Mouse (Mus musculus): ENCODE data around the gene Slco3a1. TPM values are rescaled to one million over a fixed set of nuclear protein-coding genes. Genes with fewer than 3 reads are reported as not detected.

Slco3a1 gene
- polyA plus RNA-seq, 1 experiment from 2014 or later, result 11.2 TPM

- Histone ChIP-seq H3K4me2 (replicated peaks) (no peak overlapping the region), H3K9ac (no peak overlapping the region), H3K36me3 (no peaks in the 10 kb centered on the region), H3K27me3 (peaks cover 1% of the 10 kb centered on the region), H3K4me3 (no peak overlapping the region), H3K4me1 (0 out of 2 replicates have a peak, but pooled peaks cover 6% of the 10 kb centered on the region), H3K27ac (no peak overlapping the region), H3K9me3 (no peaks in the 10 kb centered on the region)
- WGBS, result 85% methylated on average over 6 of the region's 6 CpGs
- ATAC-seq (ENCODE audit: low FRiP score, low read depth), result no peak
These were observed 7.9 kb downstream of the Slco3a1 start for GRCm38 (mm10) chr7:74546691-74547090.

GRCm38 (mm10) chr7:74545498-74545990, 9.0 kb downstream of the Slco3a1 start:
- H3K9me3 ChIP-seq, result no peaks in the 10 kb centered on the region
- no peaks in the 10 kb centered on the region for H3K27me3 ChIP-seq
- ATAC-seq (ENCODE audit: low FRiP score, low read depth), result no peak
- H3K27ac ChIP-seq, result no peak overlapping the region
- H3K4me3 ChIP-seq, result no peak overlapping the region
- no peak overlapping the region for H3K4me2 ChIP-seq (replicated peaks)
- no peaks in the 10 kb centered on the region for H3K36me3 ChIP-seq
- H3K4me1 ChIP-seq, result 0 out of 2 replicates have a peak, but pooled peaks cover 6% of the 10 kb centered on the region
- 76% methylated on average over 6 of the region's 6 CpGs for WGBS
- H3K9ac ChIP-seq, result no peak overlapping the region

- Histone ChIP-seq H3K4me2 (replicated peaks) (no peak overlapping the region), H3K9ac (no peak overlapping the region), H3K36me3 (no peaks in the 10 kb centered on the region), H3K4me3 (no peak overlapping the region), H3K9me3 (no peaks in the 10 kb centered on the region), H3K27me3 (no peaks in the 10 kb centered on the region), H3K27ac (no peak overlapping the region), H3K4me1 (0 out of 2 replicates have a peak, but pooled peaks cover 6% of the 10 kb centered on the region)
- ATAC-seq (ENCODE audit: low FRiP score, low read depth), result no peak
- 67% methylated on average over 7 of the region's 7 CpGs for WGBS
These were observed 10.3 kb downstream of the Slco3a1 start for GRCm38 (mm10) chr7:74544306-74544705.

GRCm38 (mm10) chr7:74541958-74542357, 12.6 kb downstream of the Slco3a1 start:
- H3K9ac ChIP-seq, result no peak overlapping the region
- no peaks in the 10 kb centered on the region for H3K9me3 ChIP-seq
- WGBS, result 39% methylated on average over 4 of the region's 4 CpGs
- no peaks in the 10 kb centered on the region for H3K27me3 ChIP-seq
- H3K4me1 ChIP-seq, result 0 out of 2 replicates have a peak, but pooled peaks cover 3% of the 10 kb centered on the region
- no peak overlapping the region for H3K4me2 ChIP-seq (replicated peaks)
- no peaks in the 10 kb centered on the region for H3K36me3 ChIP-seq
- no peak overlapping the region for H3K27ac ChIP-seq
- no peak for ATAC-seq (ENCODE audit: low FRiP score, low read depth)
- H3K4me3 ChIP-seq, result no peak overlapping the region

GRCm38 (mm10) chr7:74540933-74541725, 13.5 kb downstream of the Slco3a1 start:
- Histone ChIP-seq H3K4me3 (no peak overlapping the region), H3K9ac (no peak overlapping the region), H3K4me2 (replicated peaks) (no peak overlapping the region), H3K9me3 (no peaks in the 10 kb centered on the region), H3K36me3 (no peaks in the 10 kb centered on the region), H3K27me3 (no peaks in the 10 kb centered on the region), H3K4me1 (0 out of 2 replicates have a peak, but pooled peaks cover 3% of the 10 kb centered on the region), H3K27ac (no peak overlapping the region)
- 92% methylated on average over 7 of the region's 7 CpGs for WGBS
- ATAC-seq (ENCODE audit: low FRiP score, low read depth), result no peak

- no peak for ATAC-seq (ENCODE audit: low FRiP score, low read depth)
- no peak overlapping the region for H3K9ac ChIP-seq
- H3K27ac ChIP-seq, result no peak overlapping the region
- no peak overlapping the region for H3K4me2 ChIP-seq (replicated peaks)
- WGBS, result 70% methylated on average over 4 of the region's 4 CpGs
- no peak overlapping the region for H3K4me3 ChIP-seq
- no peaks in the 10 kb centered on the region for H3K27me3 ChIP-seq
- no peaks in the 10 kb centered on the region for H3K9me3 ChIP-seq
- H3K36me3 ChIP-seq, result no peaks in the 10 kb centered on the region
- H3K4me1 ChIP-seq, result no peaks in the 10 kb centered on the region
These were observed 18.4 kb downstream of the Slco3a1 start for GRCm38 (mm10) chr7:74536186-74536585.

- H3K27ac ChIP-seq, result no peak overlapping the region
- no peaks in the 10 kb centered on the region for H3K36me3 ChIP-seq
- no peak overlapping the region for H3K4me3 ChIP-seq
- 0 out of 2 replicates have a peak, but pooled peaks cover 9% of the 10 kb centered on the region for H3K4me1 ChIP-seq
- H3K9me3 ChIP-seq, result no peaks in the 10 kb centered on the region
- H3K9ac ChIP-seq, result no peak overlapping the region
- no peaks in the 10 kb centered on the region for H3K27me3 ChIP-seq
- ATAC-seq (ENCODE audit: low FRiP score, low read depth), result no peak
- H3K4me2 ChIP-seq (replicated peaks), result no peak overlapping the region
- WGBS, result 85% methylated on average over 7 of the region's 7 CpGs
These were observed 23.0 kb downstream of the Slco3a1 start for GRCm38 (mm10) chr7:74531468-74532097.

GRCm38 (mm10) chr7:74529877-74530276, 24.7 kb downstream of the Slco3a1 start:
- H3K36me3 ChIP-seq, result no peaks in the 10 kb centered on the region
- WGBS, result 82% methylated on average over 2 of the region's 2 CpGs
- H3K27me3 ChIP-seq, result no peaks in the 10 kb centered on the region
- no peak overlapping the region for H3K4me3 ChIP-seq
- no peak overlapping the region for H3K4me2 ChIP-seq (replicated peaks)
- 0 out of 2 replicates have a peak, but pooled peaks cover 9% of the 10 kb centered on the region for H3K4me1 ChIP-seq
- H3K9me3 ChIP-seq, result no peaks in the 10 kb centered on the region
- ATAC-seq (ENCODE audit: low FRiP score, low read depth), result no peak
- H3K9ac ChIP-seq, result no peak overlapping the region
- no peak overlapping the region for H3K27ac ChIP-seq

GRCm38 (mm10) chr7:74529183-74529757, 25.3 kb downstream of the Slco3a1 start:
- H3K4me3 ChIP-seq, result no peak overlapping the region
- no peak for ATAC-seq (ENCODE audit: low FRiP score, low read depth)

GRCm38 (mm10) chr7:74528182-74528581, 26.4 kb downstream of the Slco3a1 start:
- H3K9me3 ChIP-seq, result no peaks in the 10 kb centered on the region
- 0 out of 2 replicates have a peak, but pooled peaks cover 9% of the 10 kb centered on the region for H3K4me1 ChIP-seq
- ATAC-seq (ENCODE audit: low FRiP score, low read depth), result no peak
- H3K4me3 ChIP-seq, result no peak overlapping the region
- no peak overlapping the region for H3K4me2 ChIP-seq (replicated peaks)
- no peaks in the 10 kb centered on the region for H3K36me3 ChIP-seq
- H3K27ac ChIP-seq, result no peak overlapping the region
- no peaks in the 10 kb centered on the region for H3K27me3 ChIP-seq
- no peak overlapping the region for H3K9ac ChIP-seq
- 88% methylated on average over 5 of the region's 5 CpGs for WGBS

More at GRCm38 (mm10) chr7:74529183-74529757, 25.3 kb downstream of the Slco3a1 start:
- no peak overlapping the region for H3K27ac ChIP-seq
- 52% methylated on average over 4 of the region's 4 CpGs for WGBS
- no peaks in the 10 kb centered on the region for H3K36me3 ChIP-seq
- 0 out of 2 replicates have a peak, but pooled peaks cover 9% of the 10 kb centered on the region for H3K4me1 ChIP-seq
- H3K27me3 ChIP-seq, result no peaks in the 10 kb centered on the region
- H3K9ac ChIP-seq, result no peak overlapping the region
- H3K9me3 ChIP-seq, result no peaks in the 10 kb centered on the region
- no peak overlapping the region for H3K4me2 ChIP-seq (replicated peaks)

- Histone ChIP-seq H3K27ac (no peak overlapping the region), H3K9ac (no peak overlapping the region), H3K36me3 (no peaks in the 10 kb centered on the region), H3K27me3 (no peaks in the 10 kb centered on the region), H3K9me3 (no peaks in the 10 kb centered on the region), H3K4me3 (no peak overlapping the region), H3K4me2 (replicated peaks) (no peak overlapping the region), H3K4me1 (0 out of 2 replicates have a peak, but pooled peaks cover 9% of the 10 kb centered on the region)
- ATAC-seq (ENCODE audit: low FRiP score, low read depth), result no peak
- WGBS, result 79% methylated on average over 6 of the region's 6 CpGs
These were observed 26.9 kb downstream of the Slco3a1 start for GRCm38 (mm10) chr7:74527689-74528088.

GRCm38 (mm10) chr7:74526030-74526429, 28.6 kb downstream of the Slco3a1 start:
- Histone ChIP-seq H3K9me3 (no peaks in the 10 kb centered on the region), H3K4me1 (0 out of 2 replicates have a peak, but pooled peaks cover 9% of the 10 kb centered on the region), H3K4me3 (no peak overlapping the region), H3K9ac (no peak overlapping the region), H3K4me2 (replicated peaks) (no peak overlapping the region), H3K36me3 (no peaks in the 10 kb centered on the region), H3K27ac (no peak overlapping the region), H3K27me3 (no peaks in the 10 kb centered on the region)
- no peak for ATAC-seq (ENCODE audit: low FRiP score, low read depth)
- WGBS, result 89% methylated on average over 4 of the region's 4 CpGs
